Mouse (Mus musculus) embryonic facial prominence, embryonic 15.5 days (tissue): ENCODE measurements around the gene Ush2a. TPM values are rescaled to one million over a fixed set of nuclear protein-coding genes. Genes with fewer than 3 reads are reported as not detected.

Source experiments
- ATAC-seq: fragments of 200-750 bp; cut with Nextera tagmentation; 2 replicates; pipeline ENCODE4 v1.8.0; 2017; ENCODE audit warnings: low read depth, moderate TSS enrichment; ENCODE audit not compliant: insufficient number of reproducible peaks, low FRiP score, low TSS enrichment
- H3K27ac ChIP-seq: fragments of 300-500 bp; sonication (generic); replicated peaks from 2 replicates; pipeline ENCODE4 v1.5.1; 2015; ENCODE audit warnings: mild to moderate bottlenecking, inconsistent platforms
- H3K27me3 ChIP-seq: fragments of 300-500 bp; sonication (generic); 2 replicates; pipeline ENCODE4 v1.6.1; 2015; ENCODE audit warnings: inconsistent platforms
- H3K36me3 ChIP-seq: fragments of 300-500 bp; sonication (generic); 2 replicates; pipeline ENCODE4 v1.6.1; 2015; ENCODE audit warnings: mild to moderate bottlenecking, inconsistent platforms
- H3K4me1 ChIP-seq: fragments of 300-500 bp; sonication (generic); 2 replicates; pipeline ENCODE4 v1.6.1; 2015; ENCODE audit warnings: inconsistent platforms
- H3K4me2 ChIP-seq: fragments of 300-500 bp; sonication (generic); replicated peaks from 2 replicates; pipeline ENCODE4 v1.6.1; 2015; ENCODE audit warnings: mild to moderate bottlenecking, inconsistent platforms
- H3K4me3 ChIP-seq: fragments of 300-500 bp; sonication (generic); replicated peaks from 2 replicates; pipeline ENCODE4 v1.5.1; 2015; ENCODE audit warnings: mild to moderate bottlenecking, inconsistent platforms
- H3K9ac ChIP-seq: fragments of 300-500 bp; sonication (generic); 2 replicates; pipeline ENCODE4 v1.6.1; 2015; ENCODE audit warnings: inconsistent platforms
- H3K9me3 ChIP-seq: fragments of 300-500 bp; sonication (generic); replicated peaks from 2 replicates; pipeline ENCODE4 v1.6.1; 2016; ENCODE audit warnings: inconsistent platforms
- WGBS: fragments of 180-500 bp; shearing (Covaris S2); methylation state at CpG from one replicate; pipeline ENCODE4 v1.1.7; 2015; 5-methylcytosine and 5-hydroxymethylcytosine counted together
- polyA plus RNA-seq: library from polyadenylated mRNA; unstranded; fragments of >200 nt; fragmentation: Nextera tagmentation; extraction: Ambion mirVana; gene quantifications from 2 replicates; pipeline ENCODE4 v1.2.1, GENCODE M21; 2015

Gene Ush2a
- polyA plus RNA-seq, 1 experiment from 2014 or later, result 0.04 TPM

DNA sequence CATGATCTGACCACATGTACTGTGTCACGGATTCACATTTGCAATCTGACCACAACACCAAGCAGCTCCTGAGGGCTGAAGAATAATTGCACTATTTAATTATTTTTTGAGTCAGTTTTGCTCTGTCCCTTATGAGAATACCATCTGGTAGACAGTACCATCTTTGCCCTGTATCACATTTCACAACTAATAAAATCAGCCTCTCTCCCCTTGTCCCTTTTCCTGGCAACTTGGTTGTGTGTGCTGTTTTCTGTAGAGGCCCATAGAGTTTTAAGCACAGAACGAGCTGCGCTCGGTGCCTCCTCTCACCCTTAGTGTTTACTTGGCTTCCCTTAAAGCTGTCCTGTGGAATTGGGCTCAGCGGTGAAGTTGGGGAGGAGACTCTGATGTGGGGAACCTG lies 290.0 kb downstream of the Ush2a start:
- Histone ChIP-seq H3K4me3 (no peak overlapping the region), H3K36me3 (no peaks in the 10 kb centered on the region), H3K27ac (no peak overlapping the region), H3K27me3 (no peaks in the 10 kb centered on the region), H3K9me3 (no peaks in the 10 kb centered on the region), H3K9ac (no peak overlapping the region), H3K4me2 (no peak overlapping the region), H3K4me1 (no peaks in the 10 kb centered on the region)
- ATAC-seq, result no peak
- 85% methylated on average over 5 of the region's 5 CpGs for WGBS

DNA sequence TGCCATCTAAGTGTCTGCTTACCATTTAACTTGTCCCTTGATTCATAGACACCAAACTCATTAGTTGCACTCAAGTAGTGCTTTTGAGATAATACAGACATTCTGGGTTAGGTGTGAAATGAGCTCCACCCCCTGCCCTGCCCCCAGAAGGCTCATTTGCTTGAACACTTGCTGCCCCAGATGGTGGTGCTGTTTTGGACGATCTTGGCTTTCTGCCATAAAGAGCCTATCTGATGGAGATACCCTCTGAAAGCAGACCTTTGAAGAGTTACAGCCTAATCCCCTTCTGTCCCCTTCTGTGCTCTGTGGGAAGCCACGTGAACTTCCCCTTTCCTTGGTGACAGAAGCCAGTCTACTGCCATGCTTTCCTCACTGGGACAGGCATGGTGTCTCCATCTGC lies 297.1 kb downstream of the Ush2a start:
- no peak for ATAC-seq
- Histone ChIP-seq H3K27me3 (no peaks in the 10 kb centered on the region), H3K4me2 (no peak overlapping the region), H3K4me1 (no peaks in the 10 kb centered on the region), H3K4me3 (no peak overlapping the region), H3K9ac (no peak overlapping the region), H3K9me3 (no peaks in the 10 kb centered on the region), H3K36me3 (no peaks in the 10 kb centered on the region), H3K27ac (no peak overlapping the region)
- 41% methylated on average over 2 of the region's 2 CpGs for WGBS

DNA sequence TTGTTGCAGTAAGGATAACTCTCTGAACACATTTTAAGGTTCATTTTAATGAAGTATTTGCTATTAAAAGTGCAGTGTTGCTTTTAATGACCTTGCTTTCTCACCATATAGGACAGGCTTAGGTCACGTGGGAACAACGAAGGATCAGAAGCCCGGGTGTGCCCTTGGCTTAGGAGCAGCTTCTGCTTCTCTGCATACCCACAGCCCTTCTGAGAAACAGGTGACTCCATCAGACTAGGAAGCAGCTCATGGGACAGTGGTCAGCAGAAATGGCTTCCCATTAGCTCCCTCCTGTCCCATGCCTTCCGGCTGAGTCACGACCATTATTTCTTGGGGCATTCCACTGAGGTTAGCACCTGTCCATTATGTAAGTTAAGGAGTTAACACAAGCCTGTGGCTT lies 304.4 kb downstream of the Ush2a start:
- no peak overlapping the region for H3K27ac ChIP-seq
- H3K27me3 ChIP-seq, result no peaks in the 10 kb centered on the region
- ATAC-seq, result no peak
- no peak overlapping the region for H3K4me2 ChIP-seq
- H3K4me1 ChIP-seq, result no peaks in the 10 kb centered on the region
- H3K4me3 ChIP-seq, result no peak overlapping the region
- WGBS, result 79% methylated on average over 5 of the region's 5 CpGs
- H3K9ac ChIP-seq, result no peak overlapping the region
- H3K36me3 ChIP-seq, result no peaks in the 10 kb centered on the region
- no peaks in the 10 kb centered on the region for H3K9me3 ChIP-seq

DNA sequence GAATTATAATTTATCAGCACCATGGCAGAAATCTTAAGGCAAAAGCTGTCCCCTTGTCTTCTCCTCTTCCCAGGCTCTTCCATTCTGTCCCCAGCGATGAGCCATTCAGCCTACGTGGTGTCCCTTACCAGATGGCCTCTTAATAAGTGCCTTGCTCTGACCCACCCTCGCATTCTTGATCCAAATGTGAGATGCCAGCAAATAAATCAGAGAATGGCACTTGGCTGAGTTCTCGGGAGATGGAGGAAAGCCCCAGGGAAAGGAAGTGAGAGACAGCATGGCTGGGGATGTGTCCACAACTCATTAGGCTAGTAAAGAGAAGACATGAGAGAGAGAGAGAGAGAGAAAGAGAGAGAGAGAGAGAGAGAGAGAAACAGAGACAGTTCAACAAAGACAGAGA lies 305.7 kb downstream of the Ush2a start:
- no peak overlapping the region for H3K4me3 ChIP-seq
- no peaks in the 10 kb centered on the region for H3K27me3 ChIP-seq
- no peaks in the 10 kb centered on the region for H3K4me1 ChIP-seq
- H3K9ac ChIP-seq, result no peak overlapping the region
- H3K36me3 ChIP-seq, result no peaks in the 10 kb centered on the region
- no peaks in the 10 kb centered on the region for H3K9me3 ChIP-seq
- WGBS, result 70% methylated on average over 4 of the region's 4 CpGs
- no peak overlapping the region for H3K4me2 ChIP-seq
- no peak for ATAC-seq
- no peak overlapping the region for H3K27ac ChIP-seq

DNA sequence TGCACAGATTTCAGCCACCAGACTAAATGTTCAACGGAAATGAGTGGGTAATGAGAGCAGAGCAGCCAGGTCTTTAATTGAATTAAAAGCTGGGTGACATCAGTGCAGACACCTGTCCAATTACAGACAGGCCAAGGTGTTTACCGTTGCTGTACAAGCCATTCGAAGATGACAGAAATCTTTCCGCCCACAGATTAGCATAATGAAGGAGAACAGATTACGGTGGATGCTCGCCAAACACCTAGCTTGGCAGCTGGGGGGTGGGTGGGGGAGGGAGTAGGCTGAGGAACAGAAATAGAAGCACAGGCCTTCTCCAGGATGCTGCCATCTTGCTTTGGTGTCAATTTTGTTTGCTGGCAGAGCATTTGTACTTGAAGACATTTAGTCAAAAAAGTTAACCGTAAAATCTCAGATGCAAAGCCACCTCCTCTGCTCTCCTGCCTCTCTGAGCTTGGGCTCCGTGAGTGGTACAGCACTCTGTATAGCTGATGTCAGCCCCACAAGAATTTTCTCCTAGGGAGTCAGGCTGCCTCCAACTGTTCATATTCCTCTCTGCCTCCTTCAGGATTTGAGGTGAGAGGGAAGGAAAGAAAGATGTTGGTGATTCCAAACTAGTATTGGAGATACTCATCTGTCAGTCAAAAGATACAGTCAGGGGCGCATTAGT lies 306.6 kb downstream of the Ush2a start:
- H3K4me3 ChIP-seq, result no peak overlapping the region
- no peak overlapping the region for H3K27ac ChIP-seq
- no peaks in the 10 kb centered on the region for H3K4me1 ChIP-seq
- H3K9ac ChIP-seq, result no peak overlapping the region
- 73% methylated on average over 9 of the region's 9 CpGs for WGBS
- no peaks in the 10 kb centered on the region for H3K9me3 ChIP-seq
- H3K36me3 ChIP-seq, result no peaks in the 10 kb centered on the region
- no peak for ATAC-seq
- no peak overlapping the region for H3K4me2 ChIP-seq
- H3K27me3 ChIP-seq, result no peaks in the 10 kb centered on the region

DNA sequence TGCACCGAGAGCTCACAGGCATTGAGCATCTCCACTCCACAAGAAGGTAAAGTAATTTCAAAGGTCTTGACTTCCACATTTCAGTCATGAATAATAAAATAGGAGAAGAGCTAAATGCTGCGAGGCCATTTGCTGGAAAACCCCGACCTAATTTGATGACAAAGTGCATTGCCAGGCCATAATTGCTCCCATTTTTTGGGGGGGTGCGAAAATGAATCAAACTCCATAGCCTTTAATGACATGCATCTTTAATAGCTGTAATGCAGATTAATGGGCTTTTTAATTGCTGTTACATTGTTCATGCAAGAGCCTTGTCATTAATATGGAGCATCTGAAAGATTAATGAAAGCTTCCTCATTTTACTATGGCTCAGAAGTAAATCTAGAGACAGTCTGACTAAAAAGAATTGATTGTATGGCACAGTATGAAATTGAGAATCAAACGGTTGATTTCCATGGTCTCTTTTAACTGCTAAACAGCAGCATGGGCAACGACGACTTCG lies 314.5 kb downstream of the Ush2a start:
- ATAC-seq, result no peak
- WGBS, result 71% methylated on average over 8 of the region's 8 CpGs

DNA sequence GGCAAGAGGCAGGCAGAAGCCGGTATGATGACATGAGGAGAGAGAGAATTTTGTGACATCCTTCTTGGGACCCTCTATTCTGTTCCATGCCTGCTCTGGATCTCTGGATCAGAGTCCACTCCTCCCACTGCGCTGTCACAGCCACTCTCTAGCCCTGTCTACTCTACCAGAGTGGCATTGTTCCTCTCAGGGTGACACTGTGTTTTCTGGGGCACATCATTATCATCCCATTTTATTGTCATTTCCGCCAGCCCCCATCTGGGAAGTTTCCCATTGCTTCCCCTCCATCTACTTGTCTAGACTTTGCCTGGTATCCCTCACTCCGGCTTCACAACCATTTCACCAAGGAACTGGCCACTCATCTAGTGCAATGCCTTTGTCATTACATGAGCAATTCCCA lies 315.6 kb downstream of the Ush2a start:
- Histone ChIP-seq H3K36me3 (no peaks in the 10 kb centered on the region), H3K27me3 (no peaks in the 10 kb centered on the region), H3K27ac (no peak overlapping the region), H3K4me3 (no peak overlapping the region), H3K4me2 (no peak overlapping the region), H3K9ac (no peak overlapping the region), H3K4me1 (no peaks in the 10 kb centered on the region), H3K9me3 (no peaks in the 10 kb centered on the region)
- no peak for ATAC-seq
- 82% methylated on average over 4 of the region's 4 CpGs for WGBS

More for the DNA sequence above, 314.5 kb downstream of the Ush2a start:
- no peak overlapping the region for H3K9ac ChIP-seq
- H3K27me3 ChIP-seq, result no peaks in the 10 kb centered on the region
- no peaks in the 10 kb centered on the region for H3K9me3 ChIP-seq
- H3K4me1 ChIP-seq, result no peaks in the 10 kb centered on the region
- no peaks in the 10 kb centered on the region for H3K36me3 ChIP-seq
- H3K4me2 ChIP-seq, result no peak overlapping the region
- no peak overlapping the region for H3K27ac ChIP-seq
- no peak overlapping the region for H3K4me3 ChIP-seq

DNA sequence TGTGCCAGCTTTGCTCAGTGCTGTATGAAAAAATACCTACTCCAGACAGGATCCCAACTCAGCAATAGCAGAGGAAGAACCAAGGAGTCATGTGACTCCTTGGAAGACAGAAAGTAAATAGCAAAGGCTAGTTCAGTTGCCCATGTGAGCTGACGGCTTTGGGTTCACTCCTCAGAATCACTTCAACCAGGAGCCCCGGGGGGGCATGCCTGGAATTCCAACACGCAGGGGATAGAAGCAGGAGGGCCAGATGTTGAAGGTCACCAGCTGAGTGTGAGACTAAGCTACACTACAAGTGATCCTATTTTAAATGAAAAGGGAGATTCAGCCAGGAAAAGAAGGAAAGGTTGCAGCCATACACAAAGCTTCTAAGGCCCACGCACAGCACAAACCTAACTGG lies 319.3 kb downstream of the Ush2a start:
- Histone ChIP-seq H3K4me1 (no peaks in the 10 kb centered on the region), H3K27ac (no peak overlapping the region), H3K4me2 (no peak overlapping the region), H3K4me3 (no peak overlapping the region), H3K9ac (no peak overlapping the region), H3K9me3 (no peaks in the 10 kb centered on the region), H3K36me3 (no peaks in the 10 kb centered on the region), H3K27me3 (no peaks in the 10 kb centered on the region)
- ATAC-seq, result no peak
- WGBS, result 40% methylated on average over 4 of the region's 4 CpGs

DNA sequence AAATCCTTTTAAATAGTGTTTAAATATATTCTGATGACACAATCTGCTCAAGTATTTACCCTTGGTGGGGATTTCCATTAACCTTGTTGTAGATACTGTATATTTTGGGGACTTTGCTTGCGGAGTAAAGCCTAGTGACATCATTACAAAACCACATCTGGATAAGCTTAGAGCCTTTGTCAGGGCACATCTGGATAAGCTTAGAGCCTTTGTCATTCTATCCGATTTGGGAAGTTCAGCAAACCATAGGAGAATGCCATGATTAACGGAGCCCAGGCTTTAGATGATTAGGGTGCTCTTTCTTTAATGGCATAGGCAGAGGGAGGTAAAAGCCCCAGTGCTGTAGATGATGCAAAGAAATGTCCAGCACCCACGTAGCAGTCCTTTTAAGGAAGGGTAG lies 333.4 kb downstream of the Ush2a start:
- no peak for ATAC-seq
- H3K9me3 ChIP-seq, result no peaks in the 10 kb centered on the region
- H3K27me3 ChIP-seq, result no peaks in the 10 kb centered on the region
- peaks cover 9% of the 10 kb centered on the region; the same call in 1 of the 2 replicates for H3K4me1 ChIP-seq
- no peak overlapping the region for H3K4me2 ChIP-seq
- WGBS, result 16% methylated on average over 4 of the region's 4 CpGs
- no peak overlapping the region for H3K4me3 ChIP-seq
- no peak overlapping the region for H3K27ac ChIP-seq
- no peak overlapping the region for H3K9ac ChIP-seq
- H3K36me3 ChIP-seq, result no peaks in the 10 kb centered on the region

DNA sequence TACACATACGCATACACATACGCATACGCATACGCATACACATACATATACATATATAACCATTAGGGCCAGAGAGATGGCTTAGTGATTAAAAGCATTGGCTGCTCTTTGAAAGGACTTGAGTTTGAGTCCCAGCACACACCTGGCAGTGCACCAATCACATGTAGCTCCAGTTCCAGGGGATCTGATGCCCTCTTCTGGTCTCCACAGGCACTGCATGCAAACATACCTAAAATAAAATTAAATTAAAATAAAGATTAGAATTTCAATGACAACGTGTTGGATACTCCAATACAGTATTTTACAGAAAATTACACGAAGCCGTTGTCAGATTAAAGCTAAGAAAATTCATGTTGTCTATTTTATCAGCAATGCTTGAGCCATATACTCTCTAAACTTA lies 336.2 kb downstream of the Ush2a start:
- H3K27me3 ChIP-seq, result no peaks in the 10 kb centered on the region
- WGBS, result 88% methylated on average over 7 of the region's 7 CpGs

DNA sequence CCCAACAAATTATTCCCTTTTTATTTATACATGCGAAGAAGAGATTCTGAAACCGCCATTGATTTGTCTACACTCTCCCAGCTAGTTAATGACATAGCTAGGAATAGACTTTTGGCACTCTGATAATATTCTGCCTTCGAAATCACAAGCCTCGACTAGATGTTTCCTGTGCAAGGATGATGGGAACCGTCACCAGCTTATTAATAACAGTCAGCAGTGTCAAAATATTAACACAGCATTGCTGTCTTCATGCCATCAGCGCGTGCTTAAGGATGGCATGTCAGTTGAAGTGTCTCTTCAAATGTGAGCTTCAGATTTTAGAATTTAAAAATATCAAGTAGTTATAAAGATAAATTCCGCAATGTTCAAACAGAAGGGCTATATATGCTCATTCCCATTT lies 337.3 kb downstream of the Ush2a start:
- peaks cover 9% of the 10 kb centered on the region; the same call in 1 of the 2 replicates for H3K4me1 ChIP-seq
- WGBS, result 85% methylated on average over 8 of the region's 8 CpGs
- no peaks in the 10 kb centered on the region for H3K36me3 ChIP-seq
- H3K4me3 ChIP-seq, result no peak overlapping the region
- H3K4me2 ChIP-seq, result no peak overlapping the region
- no peak overlapping the region for H3K27ac ChIP-seq
- ATAC-seq, result no peak
- H3K9me3 ChIP-seq, result no peaks in the 10 kb centered on the region
- no peak overlapping the region for H3K9ac ChIP-seq
- H3K27me3 ChIP-seq, result no peaks in the 10 kb centered on the region

More for the DNA sequence above, 336.2 kb downstream of the Ush2a start:
- Histone ChIP-seq H3K27ac (no peak overlapping the region), H3K9me3 (no peaks in the 10 kb centered on the region), H3K4me2 (no peak overlapping the region), H3K9ac (no peak overlapping the region), H3K36me3 (no peaks in the 10 kb centered on the region), H3K4me3 (no peak overlapping the region), H3K4me1 (peaks cover 9% of the 10 kb centered on the region; the same call in 1 of the 2 replicates)
- no peak for ATAC-seq

DNA sequence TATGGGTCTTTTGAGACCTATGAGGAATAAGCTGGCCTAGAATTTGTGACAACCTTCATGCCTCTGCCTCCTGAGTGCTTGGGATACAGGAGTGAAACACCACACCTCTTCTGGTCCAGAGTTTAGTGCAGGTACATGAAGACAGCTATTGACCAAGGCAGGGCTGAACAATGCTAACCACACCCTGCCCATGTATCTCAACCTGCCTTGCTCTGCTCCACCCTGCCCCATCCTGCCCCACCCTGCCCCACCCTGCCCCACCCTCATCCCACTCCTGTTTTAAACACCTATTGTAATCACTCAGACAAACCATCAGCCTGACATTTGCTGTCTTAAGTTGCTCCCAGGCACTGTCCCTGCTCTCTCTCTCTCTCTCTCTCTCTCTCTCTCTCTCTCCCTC lies 344.6 kb downstream of the Ush2a start:
- Histone ChIP-seq H3K27ac (no peak overlapping the region), H3K36me3 (no peaks in the 10 kb centered on the region), H3K4me3 (no peak overlapping the region), H3K9me3 (no peaks in the 10 kb centered on the region), H3K4me1 (no peaks in the 10 kb centered on the region), H3K4me2 (no peak overlapping the region), H3K27me3 (no peaks in the 10 kb centered on the region), H3K9ac (no peak overlapping the region)
- ATAC-seq, result no peak
